ENCODE assay signal across 11 mouse cellular contexts in the genomic region with DNA sequence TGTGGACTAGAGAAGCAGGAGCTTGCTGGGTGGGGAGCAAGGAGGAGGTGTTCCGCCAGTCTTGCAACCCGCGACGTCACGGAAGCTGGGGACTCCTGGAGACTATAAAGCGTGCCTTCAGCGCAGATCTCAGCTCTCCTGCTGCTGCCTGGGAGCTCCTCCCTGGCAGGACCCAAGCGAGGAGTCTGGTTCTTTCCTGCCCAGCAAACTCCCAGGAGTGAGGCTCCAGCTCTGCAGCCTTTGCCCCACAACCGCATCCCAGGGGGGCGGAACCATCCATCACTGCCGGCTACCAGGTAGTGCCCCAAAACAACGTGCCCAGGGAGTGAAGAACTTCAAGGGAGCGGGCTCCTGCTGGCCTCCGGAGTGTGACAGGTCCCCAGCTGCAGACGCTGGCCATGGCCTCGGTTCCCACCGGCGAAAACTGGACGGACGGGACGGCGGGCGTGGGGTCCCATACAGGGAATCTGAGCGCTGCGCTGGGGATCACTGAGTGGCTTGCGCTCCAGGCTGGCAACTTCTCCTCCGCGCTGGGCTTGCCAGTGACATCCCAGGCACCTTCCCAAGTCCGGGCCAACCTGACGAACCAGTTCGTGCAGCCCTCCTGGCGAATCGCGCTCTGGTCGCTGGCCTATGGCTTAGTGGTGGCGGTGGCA. TPM values are rescaled to one million over a fixed set of nuclear protein-coding genes. Genes with fewer than 3 reads are reported as not detected.
DNase-seq lines count a peak whose midpoint lies in the region; ATAC-seq and TF ChIP-seq lines count a peak whose summit lies in the region.
"Had no signal": no experiment of that assay in that cellular context is flagged by ENCODE, and none has a peak within 500 bp of the region (broad histone marks: within the 10 kb centered on the region; RNA-seq: fewer than 3 reads in every experiment).

Tacr3 (plus strand) TSS at position 133 of the 656 bp plus-strand sequence.

- H3K27ac ChIP-seq in lung, embryonic 15.5 days: no peak within 1 kb of the TSS
- no peak within 1 kb of the TSS for H3K27ac ChIP-seq in limb, embryonic 14.5 days (replicated peaks; ENCODE audit: low read depth, low read length)

- ATAC-seq in cerebellum, adult (ENCODE audit: insufficient number of reproducible peaks, low FRiP score, low TSS enrichment): no peak
- ATAC-seq in lung, embryonic 15.5 days (ENCODE audit: borderline replicate concordance, extremely low read depth, low FRiP score, low TSS enrichment): 0 out of 2 replicates have a peak, but pooled peaks have one; percentile 35
- ATAC-seq in limb, embryonic 14.5 days (ENCODE audit: low FRiP score, low read depth): peak; percentile 44

- no peak within 1 kb of the TSS for H3K9ac ChIP-seq in lung, embryonic 15.5 days
- peak within 1 kb of the TSS; percentile 55 for H3K9ac ChIP-seq in limb, embryonic 14.5 days (ENCODE audit: low read depth, low read length, severe bottlenecking)

- peak within 1 kb of the TSS; percentile 62 for H3K4me2 ChIP-seq in lung, embryonic 15.5 days
- H3K4me2 ChIP-seq in limb, embryonic 14.5 days (replicated peaks; ENCODE audit: low read depth, low read length, severe bottlenecking): peak within 1 kb of the TSS; percentile 80

- TF ChIP-seq POLR2A in limb, embryonic 14.5 days (IDR thresholded peaks at IDR 0.05; ENCODE audit: borderline replicate concordance, extremely low read depth, insufficient read depth, insufficient read length): no peak

- peak within 1 kb of the TSS; percentile 28 for H3K4me3 ChIP-seq in lung, embryonic 15.5 days
- H3K4me3 ChIP-seq in limb, embryonic 14.5 days (replicated peaks; ENCODE audit: low read length): peak within 1 kb of the TSS; percentile 42
- H3K4me3 ChIP-seq: erythroblast, embryonic 14.5 days had no signal

- under 1% methylated on average over 36 of the region's 36 CpGs for WGBS in lung, embryonic 15.5 days
- under 1% methylated on average over 36 of the region's 36 CpGs for WGBS in limb, embryonic 14.5 days

- peak; percentile 43 to 45 for DNase-seq in cerebellum, postnatal 10 days
- DNase-seq in lung, postnatal 25 days (ENCODE audit: low spot score): no peak
- peak; percentile 2 to 10 for DNase-seq in frontal cortex, postnatal 14 days (ENCODE audit: low spot score in 2 of 2)
- DNase-seq in limb, embryonic 14.5 days (ENCODE audit: low spot score): no peak
- peak; percentile 6 for DNase-seq in ovary, postnatal 36 days (ENCODE audit: low spot score)
- no peak for DNase-seq in thymus, postnatal 10 days (ENCODE audit: low spot score in 2 of 2)

- peaks cover 14% of the 10 kb centered on the region; the same call in 1 of the 2 replicates for H3K27me3 ChIP-seq in lung, embryonic 15.5 days
- H3K27me3 ChIP-seq in limb, embryonic 14.5 days (ENCODE audit: control insufficient read depth, insufficient read depth, low read length): peaks cover 6% of the 10 kb centered on the region; the same call in 1 of the 2 replicates

- H3K36me3 ChIP-seq in lung, embryonic 15.5 days: no peaks in the 10 kb centered on the region
- no peaks in the 10 kb centered on the region for H3K36me3 ChIP-seq in limb, embryonic 14.5 days (ENCODE audit: control insufficient read depth, insufficient read depth, low read length)

- H3K4me1 ChIP-seq in lung, embryonic 15.5 days: peaks cover 11% of the 10 kb centered on the region
- no peaks in the 10 kb centered on the region for H3K4me1 ChIP-seq in limb, embryonic 14.5 days (ENCODE audit: control insufficient read depth, insufficient read depth, low read length)

- H3K9me3 ChIP-seq in lung, embryonic 15.5 days: no peaks in the 10 kb centered on the region
- no peaks in the 10 kb centered on the region for H3K9me3 ChIP-seq in limb, embryonic 14.5 days (ENCODE audit: control insufficient read depth, low read length)

RNA-seq across cellular contexts. Expression of gene Tacr3, which starts in this region (rescaled TPM):
- polyA plus RNA-seq in lung, embryonic 15.5 days (2015; fragmentation: Nextera tagmentation; extraction: Ambion mirVana): 0.04 TPM in 1 of 2 replicates, not detected in the other
- polyA plus RNA-seq in limb, embryonic 14.5 days (2012; rRNA removed): 0.16 and 0.23 TPM in 2 replicates
- 0.18 and 0.34 TPM in 2 replicates for polyA plus RNA-seq in limb, embryonic 14.5 days (2014; fragmentation: Nextera tagmentation; extraction: Ambion mirVana)
- polyA plus RNA-seq: C2C12; erythroblast, embryonic 14.5 days; small intestine, adult 2 months had no signal

Comparison
In these comparisons a context has a peak if more than half of its experiments do, and no peak if none do; other contexts are left out.
1. Peak in ATAC-seq, H3K4me3 ChIP-seq and H3K4me2 ChIP-seq in lung, embryonic 15.5 days; RNA of the gene not detected or under 1 TPM.
2. Peak in ATAC-seq, H3K4me3 ChIP-seq, H3K9ac ChIP-seq and H3K4me2 ChIP-seq in limb, embryonic 14.5 days; RNA of the gene not detected or under 1 TPM.
3. DNase-seq: peak in cerebellum, postnatal 10 days (2 of 2), frontal cortex, postnatal 14 days (2 of 2) and ovary, postnatal 36 days (single experiment); none in lung, postnatal 25 days (single experiment), limb, embryonic 14.5 days (single experiment) and thymus, postnatal 10 days (0 of 2).